Mouse (Mus musculus) CH12.LX (cell line): ENCODE measurements around the gene Elof1. TPM values are rescaled to one million over a fixed set of nuclear protein-coding genes. Genes with fewer than 3 reads are reported as not detected.

Source experiments
- DNase-seq: peaks from one replicate; pipeline ENCODE4 v3.0.0-alpha.2; 2013; ENCODE audit errors: extremely low read depth
- H3K27ac ChIP-seq: 2 replicates; pipeline ENCODE4 v1.5.1; 2012; ENCODE audit warnings: low read depth, mild to moderate bottlenecking, control low read depth, moderate library complexity; ENCODE audit not compliant: insufficient read depth
- H3K27me3 ChIP-seq: replicated peaks from 2 replicates; pipeline ENCODE3; 2012; ENCODE audit warnings: inconsistent platforms
- H3K36me3 ChIP-seq, 2 experiments: replicated peaks in 1 of 2; 2 replicates each; pipeline versions ENCODE3 to v1.6.1; 2012; ENCODE audit warnings: inconsistent platforms in 1 of 2, low read length in 1 of 2, mild to moderate bottlenecking in 1 of 2, mixed read lengths in 1 of 2, moderate library complexity in 1 of 2; ENCODE audit not compliant: control insufficient read depth in 1 of 2, insufficient read depth in 1 of 2
- H3K4me1 ChIP-seq, 2 experiments: 2 replicates each; pipeline ENCODE4 v1.6.1; 2012; ENCODE audit warnings: inconsistent platforms in 1 of 2, moderate library complexity in 1 of 2; ENCODE audit not compliant: insufficient read depth in 2 of 2, control insufficient read depth in 1 of 2
- H3K4me2 ChIP-seq: 2 replicates; pipeline ENCODE4 v1.6.1; 2012; ENCODE audit warnings: low read depth, mild to moderate bottlenecking, control low read depth; ENCODE audit not compliant: poor library complexity, insufficient read depth, severe bottlenecking
- H3K4me3 ChIP-seq, 3 experiments: fragments of 150-350 bp in 1 of 3; sonication (generic) in 1 of 3; replicated peaks in 1 of 3; 2 replicates each; pipeline versions ENCODE3 to v1.5.1; 2011 to 2012; ENCODE audit warnings: low read depth in 2 of 3, low read length in 2 of 3, mild to moderate bottlenecking in 2 of 3, moderate library complexity in 2 of 3, control low read depth in 1 of 3, improper control_type of control experiment in 1 of 3, inconsistent platforms in 1 of 3, mixed read lengths in 1 of 3; ENCODE audit not compliant: poor library complexity in 1 of 3
- H3K79me2 ChIP-seq: replicated peaks from 2 replicates; pipeline ENCODE4 v1.6.1; 2012; ENCODE audit warnings: mild to moderate bottlenecking, moderate library complexity; ENCODE audit not compliant: control insufficient read depth, poor library complexity, insufficient read depth, severe bottlenecking; ENCODE audit errors: extremely low read depth
- H3K9ac ChIP-seq: 2 replicates; pipeline ENCODE4 v1.6.1; 2012; ENCODE audit warnings: low read depth, mild to moderate bottlenecking, control low read depth, moderate library complexity; ENCODE audit not compliant: insufficient read depth
- H3K9me3 ChIP-seq: replicated peaks from 2 replicates; pipeline ENCODE3; 2012; ENCODE audit warnings: low read length, inconsistent platforms, mixed read lengths
- CHD2 ChIP-seq: IDR thresholded peaks from 2 replicates; pipeline ENCODE4 v1.6.1; 2011; ENCODE audit warnings: low read length, improper control_type of control experiment
- CTCF ChIP-seq, 2 experiments: IDR thresholded peaks in 1 of 2; conservative IDR thresholded peaks in 1 of 2; 2 replicates each; pipeline ENCODE4 v1.5.1; 2011 to 2012; ENCODE audit warnings: low read depth in 2 of 2, low read length in 2 of 2, improper control_type of control experiment in 1 of 2, inconsistent platforms in 1 of 2, mild to moderate bottlenecking in 1 of 2, moderate library complexity in 1 of 2
- E2F4 ChIP-seq: IDR thresholded peaks from 2 replicates; pipeline ENCODE4 v1.6.1; 2011; ENCODE audit warnings: low read depth, low read length, improper control_type of control experiment; ENCODE audit not compliant: insufficient replicate concordance
- ELF1 ChIP-seq: IDR thresholded peaks from 2 replicates; pipeline ENCODE4 v1.6.1; 2014; ENCODE audit warnings: low read depth, mild to moderate bottlenecking, inconsistent platforms, low read length, improper control_type of control experiment
- EP300 ChIP-seq: IDR thresholded peaks from 2 replicates; pipeline ENCODE4 v1.6.1; 2011; ENCODE audit warnings: low read length, improper control_type of control experiment
- ETS1 ChIP-seq: conservative IDR thresholded peaks from 2 replicates; pipeline ENCODE4 v1.6.1; 2012; ENCODE audit warnings: low read depth, mild to moderate bottlenecking, inconsistent platforms, low read length, improper control_type of control experiment, moderate library complexity
- HCFC1 ChIP-seq: IDR thresholded peaks from 2 replicates; pipeline ENCODE4 v1.6.1; 2012; ENCODE audit warnings: low read depth, mild to moderate bottlenecking, inconsistent platforms, low read length, improper control_type of control experiment
- IRF4 ChIP-seq: IDR thresholded peaks from 2 replicates; pipeline ENCODE4 v1.6.1; 2014; ENCODE audit warnings: low read depth, mild to moderate bottlenecking, inconsistent platforms, low read length, improper control_type of control experiment
- MAFK ChIP-seq: IDR thresholded peaks from 2 replicates; pipeline ENCODE4 v1.6.1; 2011; ENCODE audit warnings: low read length, improper control_type of control experiment; ENCODE audit not compliant: insufficient replicate concordance
- MEF2A ChIP-seq: IDR thresholded peaks from 2 replicates; pipeline ENCODE4 v1.6.1; 2014; ENCODE audit warnings: low read depth, mild to moderate bottlenecking, inconsistent platforms, low read length, improper control_type of control experiment, borderline replicate concordance
- MXI1 ChIP-seq: IDR thresholded peaks from 2 replicates; pipeline ENCODE4 v1.6.1; 2011; ENCODE audit warnings: mild to moderate bottlenecking, low read depth, low read length, improper control_type of control experiment
- MYC ChIP-seq: IDR thresholded peaks from 2 replicates; pipeline ENCODE4 v1.6.1; 2011; ENCODE audit warnings: low read depth, mild to moderate bottlenecking, improper control_type of control experiment, low read length
- PAX5 ChIP-seq: IDR thresholded peaks from 2 replicates; pipeline ENCODE4 v1.6.1; 2012; ENCODE audit warnings: low read length, inconsistent platforms, mixed read lengths
- POLR2AphosphoS2 ChIP-seq: IDR thresholded peaks from 2 replicates; pipeline ENCODE4 v1.6.1; 2011; ENCODE audit warnings: low read depth, low read length, improper control_type of control experiment
- RAD21 ChIP-seq: IDR thresholded peaks from 2 replicates; pipeline ENCODE4 v1.6.1; 2011; ENCODE audit warnings: low read depth, mild to moderate bottlenecking, low read length, improper control_type of control experiment, moderate library complexity
- SIN3A ChIP-seq: IDR thresholded peaks from 2 replicates; pipeline ENCODE4 v1.6.1; 2012; ENCODE audit warnings: low read length, improper control_type of control experiment, inconsistent platforms
- SMC3 ChIP-seq: IDR thresholded peaks from 2 replicates; pipeline ENCODE4 v1.6.1; 2011; ENCODE audit warnings: low read depth, low read length, improper control_type of control experiment
- UBTF ChIP-seq: IDR thresholded peaks from 2 replicates; pipeline ENCODE4 v1.6.1; 2012; ENCODE audit warnings: low read depth, mild to moderate bottlenecking, inconsistent platforms, low read length, improper control_type of control experiment, moderate library complexity
- USF1 ChIP-seq: IDR thresholded peaks from 2 replicates; pipeline ENCODE4 v1.6.1; 2014; ENCODE audit warnings: low read depth, mild to moderate bottlenecking, inconsistent platforms, low read length, improper control_type of control experiment
- USF2 ChIP-seq: conservative IDR thresholded peaks from 2 replicates; pipeline ENCODE4 v1.6.1; 2011; ENCODE audit warnings: low read depth, low read length, improper control_type of control experiment
- ZC3H11A ChIP-seq: IDR thresholded peaks from 2 replicates; pipeline ENCODE4 v1.6.1; 2012; ENCODE audit warnings: low read depth, mild to moderate bottlenecking, inconsistent platforms, low read length, improper control_type of control experiment
- dilution Hi-C: fragments of 300-500 bp; cut with MboI; formaldehyde crosslinking; loops from 2 replicates; pipeline ENCODE4 v1.14.3; 2020; ENCODE audit warnings: low sequenced_read_pairs; ENCODE audit not compliant: extremely low pct_unique_long_range_greater_than_20kb, extremely low pct_ligation_motif_present
- in situ Hi-C: fragments of 300-500 bp; cut with MboI; formaldehyde crosslinking; loops from 3 replicates; pipeline ENCODE4 v1.14.3; 2019; ENCODE audit warnings: low sequenced_read_pairs, low pct_ligation_motif_present, low pct_unique_long_range_greater_than_20kb, mixed read lengths
- polyA plus RNA-seq: library from polyadenylated mRNA; unstranded; fragments of >175 nt; gene quantifications from 2 replicates; pipeline ENCODE4 v1.2.1, GENCODE M21; 2012; ENCODE audit warnings: low read depth; ENCODE audit not compliant: insufficient read length
- total RNA-seq, 2 experiments: library from RNA; depleted of rRNA; stranded (reverse); fragments of 300-350 nt in 1 of 2; fragments of >200 nt in 1 of 2; gene quantifications; 2 replicates each; pipeline ENCODE4 v1.2.3; 2012 to 2014

The Elof1 gene
- total and polyA plus RNA-seq, 3 experiments = 96.9 to 142 (median 111) TPM

GRCm38 (mm10) chr9:22067195-22067594 is 49.8 kb downstream of the Elof1 start:
- H3K4me3 ChIP-seq = no peak overlapping the region
- peaks cover 30 to 76% of the 10 kb centered on the region in 2 experiments for H3K36me3 ChIP-seq
- peaks cover under 1 to 12% of the 10 kb centered on the region in 2 experiments for H3K4me1 ChIP-seq
- dilution Hi-C loops (no loop called here), in situ Hi-C loops (no loop called here)
- H3K9ac ChIP-seq = no peak overlapping the region
- H3K27me3 ChIP-seq = no peaks in the 10 kb centered on the region
- no peaks in the 10 kb centered on the region for H3K79me2 ChIP-seq
- TF ChIP-seq POLR2AphosphoS2 = no peak
- TF ChIP-seq USF1 = no peak
- no peak for TF ChIP-seq ELF1
- TF ChIP-seq MXI1 = no peak
- TF ChIP-seq USF2 = no peak
- DNase-seq = no peak
- no peak overlapping the region for H3K27ac ChIP-seq
- H3K9me3 ChIP-seq = no peaks in the 10 kb centered on the region
- H3K4me2 ChIP-seq = no peak overlapping the region

GRCm38 (mm10) chr9:22066433-22066832 is 50.5 kb downstream of the Elof1 start:
- Histone ChIP-seq H3K4me3 (no peak overlapping the region), H3K27me3 (no peaks in the 10 kb centered on the region), H3K9ac (no peak overlapping the region), H3K9me3 (no peaks in the 10 kb centered on the region), H3K36me3 (peaks cover 35 to 81% of the 10 kb centered on the region in 2 experiments), H3K27ac (no peak overlapping the region), H3K79me2 (no peaks in the 10 kb centered on the region), H3K4me2 (no peak overlapping the region), H3K4me1 (peaks cover 0 to 8% of the 10 kb centered on the region in 2 experiments; a peak in 3 of 4 replicates)
- dilution Hi-C loops = no loop called here
- no peak for TF ChIP-seq MEF2A
- peak; percentile 48 to 85; a peak in 3 of 4 replicates for TF ChIP-seq CTCF (conservative IDR thresholded peaks at IDR 0.05 in 1 of 2, IDR thresholded peaks at IDR 0.05 in 1 of 2; ENCODE audit: low read depth in 2 of 2, low read length in 2 of 2)
- peak; percentile 72 for TF ChIP-seq RAD21
- TF ChIP-seq ZC3H11A = peak; percentile 19; the same call in 1 of the 2 replicates
- no peak for TF ChIP-seq MAFK
- TF ChIP-seq ELF1 = no peak
- TF ChIP-seq SMC3 = peak; percentile 83
- in situ Hi-C loops = no loop called here
- DNase-seq = peak; percentile 38

- Histone ChIP-seq H3K4me3 (no peak overlapping the region), H3K36me3 (peaks cover 40 to 88% of the 10 kb centered on the region in 2 experiments), H3K27ac (no peak overlapping the region), H3K9me3 (no peaks in the 10 kb centered on the region), H3K79me2 (no peaks in the 10 kb centered on the region), H3K4me1 (peaks cover 0 to 8% of the 10 kb centered on the region in 2 experiments; a peak in 3 of 4 replicates), H3K27me3 (no peaks in the 10 kb centered on the region), H3K9ac (no peak overlapping the region), H3K4me2 (no peak overlapping the region)
- in situ Hi-C loops (no loop called here), dilution Hi-C loops (no loop called here)
- no peak for DNase-seq
- no peak for TF ChIP-seq HCFC1
- no peak for TF ChIP-seq ELF1
- TF ChIP-seq USF2 = no peak
- TF ChIP-seq RAD21 = no peak
- TF ChIP-seq MEF2A = no peak
- no peak for TF ChIP-seq E2F4
- no peak for TF ChIP-seq UBTF
- TF ChIP-seq PAX5 = no peak
- TF ChIP-seq SIN3A = no peak
- no peak for TF ChIP-seq IRF4
- TF ChIP-seq MYC = no peak
- no peak for TF ChIP-seq CHD2
- TF ChIP-seq EP300 = no peak
- TF ChIP-seq SMC3 = no peak
- TF ChIP-seq ETS1 = no peak
- no peak for TF ChIP-seq MXI1
Measured at GRCm38 (mm10) chr9:22065642-22066041, 51.3 kb downstream of the Elof1 start.
